Comparison of ENCODE assay signal across 22 mouse cellular contexts in genomic region chr12:70543299-70543698, GRCm38 (mm10).
DNase-seq lines count a peak whose midpoint lies in the region; ATAC-seq and TF ChIP-seq lines count a peak whose summit lies in the region.
"Had no signal": no experiment of that assay in that cellular context is flagged by ENCODE, and none has a peak within 500 bp of the region (broad histone marks: within the 10 kb centered on the region; RNA-seq: fewer than 3 reads in every experiment).

No protein-coding gene starts in this region.

- no peak overlapping the region for H3K4me3 ChIP-seq in heart, embryonic 12.5 days
- no peak overlapping the region for H3K4me3 ChIP-seq in lung, embryonic 14.5 days (ENCODE audit: low read depth, low read length)
- no peak overlapping the region for H3K4me3 ChIP-seq in embryonic facial prominence, embryonic 15.5 days (replicated peaks)
- H3K4me3 ChIP-seq in stomach, embryonic 16.5 days (replicated peaks; ENCODE audit: low read length) = no peak overlapping the region
- H3K4me3 ChIP-seq in forebrain, embryonic 15.5 days = no peak overlapping the region
- H3K4me3 ChIP-seq: forebrain, embryonic 12.5 days; heart, embryonic 15.5 days; hindbrain, embryonic 10.5 days; limb, embryonic 15.5 days; liver, embryonic 15.5 days had no signal

- intact Hi-C loops in heart, postnatal 14 days (cut with DNase I) = no loop called here

- H3K4me2 ChIP-seq in heart, embryonic 12.5 days = peak overlapping the region; percentile 2; the same call in 1 of the 2 replicates
- H3K4me2 ChIP-seq in lung, embryonic 14.5 days = no peak overlapping the region
- no peak overlapping the region for H3K4me2 ChIP-seq in embryonic facial prominence, embryonic 15.5 days (replicated peaks)
- H3K4me2 ChIP-seq in stomach, embryonic 16.5 days (ENCODE audit: low read depth, low read length) = no peak overlapping the region
- H3K4me2 ChIP-seq in forebrain, embryonic 15.5 days (replicated peaks) = no peak overlapping the region
- H3K4me2 ChIP-seq: forebrain, embryonic 12.5 days; heart, embryonic 15.5 days; limb, embryonic 15.5 days; liver, embryonic 15.5 days had no signal

- no peaks in the 10 kb centered on the region for H3K27me3 ChIP-seq in heart, embryonic 12.5 days (replicated peaks)
- no peaks in the 10 kb centered on the region for H3K27me3 ChIP-seq in lung, embryonic 14.5 days (ENCODE audit: insufficient read depth, low read length)
- H3K27me3 ChIP-seq in embryonic facial prominence, embryonic 15.5 days = no peaks in the 10 kb centered on the region
- H3K27me3 ChIP-seq in stomach, embryonic 16.5 days (ENCODE audit: control insufficient read depth, insufficient read depth, low read length) = no peaks in the 10 kb centered on the region
- no peaks in the 10 kb centered on the region for H3K27me3 ChIP-seq in forebrain, embryonic 15.5 days
- H3K27me3 ChIP-seq: heart, embryonic 15.5 days; limb, embryonic 15.5 days; liver, embryonic 15.5 days had no signal

- no peak for TF ChIP-seq CTCF in lung, embryonic 14.5 days (IDR thresholded peaks at IDR 0.05; ENCODE audit: low read depth)

- H3K36me3 ChIP-seq in heart, embryonic 12.5 days = no peaks in the 10 kb centered on the region
- H3K36me3 ChIP-seq in lung, embryonic 14.5 days (ENCODE audit: insufficient read depth) = no peaks in the 10 kb centered on the region
- no peaks in the 10 kb centered on the region for H3K36me3 ChIP-seq in embryonic facial prominence, embryonic 15.5 days
- H3K36me3 ChIP-seq in stomach, embryonic 16.5 days (ENCODE audit: control insufficient read depth, insufficient read depth, low read length) = no peaks in the 10 kb centered on the region
- H3K36me3 ChIP-seq in forebrain, embryonic 15.5 days = no peaks in the 10 kb centered on the region
- H3K36me3 ChIP-seq: forebrain, embryonic 12.5 days; heart, embryonic 15.5 days; hindbrain, embryonic 10.5 days; limb, embryonic 15.5 days; liver, embryonic 15.5 days had no signal

- H3K9me3 ChIP-seq in heart, embryonic 12.5 days (replicated peaks) = no peaks in the 10 kb centered on the region
- H3K9me3 ChIP-seq in lung, embryonic 14.5 days (ENCODE audit: low read depth, low read length) = no peaks in the 10 kb centered on the region
- no peaks in the 10 kb centered on the region for H3K9me3 ChIP-seq in embryonic facial prominence, embryonic 15.5 days (replicated peaks)
- H3K9me3 ChIP-seq in stomach, embryonic 16.5 days (replicated peaks; ENCODE audit: control insufficient read depth, low read length) = no peaks in the 10 kb centered on the region
- H3K9me3 ChIP-seq in forebrain, embryonic 15.5 days = no peaks in the 10 kb centered on the region
- H3K9me3 ChIP-seq: forebrain, embryonic 12.5 days; heart, embryonic 15.5 days; hindbrain, embryonic 10.5 days; limb, embryonic 15.5 days; liver, embryonic 15.5 days had no signal

- peaks cover 17% of the 10 kb centered on the region for H3K4me1 ChIP-seq in heart, embryonic 12.5 days (replicated peaks)
- H3K4me1 ChIP-seq in lung, embryonic 14.5 days (ENCODE audit: insufficient read depth) = peaks cover 13% of the 10 kb centered on the region
- H3K4me1 ChIP-seq in embryonic facial prominence, embryonic 15.5 days = peaks cover 35% of the 10 kb centered on the region
- peaks cover 14% of the 10 kb centered on the region for H3K4me1 ChIP-seq in stomach, embryonic 16.5 days (ENCODE audit: control insufficient read depth, insufficient read depth, low read length)
- H3K4me1 ChIP-seq in forebrain, embryonic 15.5 days = peaks cover 20% of the 10 kb centered on the region
- H3K4me1 ChIP-seq: liver, embryonic 15.5 days had no signal

- H3K9ac ChIP-seq in heart, embryonic 12.5 days = no peak overlapping the region
- no peak overlapping the region for H3K9ac ChIP-seq in lung, embryonic 14.5 days
- H3K9ac ChIP-seq in embryonic facial prominence, embryonic 15.5 days = no peak overlapping the region
- H3K9ac ChIP-seq in stomach, embryonic 16.5 days (ENCODE audit: low read length) = no peak overlapping the region
- no peak overlapping the region for H3K9ac ChIP-seq in forebrain, embryonic 15.5 days (replicated peaks)
- H3K9ac ChIP-seq: forebrain, embryonic 12.5 days; heart, embryonic 15.5 days; limb, embryonic 15.5 days; liver, embryonic 15.5 days had no signal

- no peak overlapping the region for H3K27ac ChIP-seq in heart, embryonic 12.5 days (ENCODE audit: poor library complexity, severe bottlenecking)
- H3K27ac ChIP-seq in lung, embryonic 14.5 days (ENCODE audit: low read depth) = no peak overlapping the region
- peak overlapping the region; percentile 69; the same call in 1 of the 2 replicates for H3K27ac ChIP-seq in embryonic facial prominence, embryonic 15.5 days (replicated peaks)
- H3K27ac ChIP-seq in stomach, embryonic 16.5 days (ENCODE audit: low read length) = peak overlapping the region; percentile 77
- no peak overlapping the region for H3K27ac ChIP-seq in forebrain, embryonic 15.5 days (replicated peaks)
- H3K27ac ChIP-seq: forebrain, embryonic 12.5 days; heart, embryonic 15.5 days; hindbrain, embryonic 10.5 days; liver, embryonic 15.5 days; macrophage had no signal

- DNase-seq in heart, postnatal 14 days = no peak
- DNase-seq in lung, embryonic 14.5 days = peak; percentile 62
- DNase-seq in lung, adult 18-20 months = no peak
- DNase-seq: adrenal gland, postnatal 36 days; cerebellum, adult 11 months; cerebellum, adult 9-11 months; kidney, adult 18-20 months; kidney, postnatal 4 days; layer of hippocampus, adult 9-11 months; thymus, adult 2 months had no signal

- ATAC-seq in heart, embryonic 12.5 days (ENCODE audit: insufficient number of reproducible peaks, low FRiP score) = no peak
- ATAC-seq in lung, embryonic 14.5 days (ENCODE audit: insufficient read depth) = peak; percentile 48; the same call in 1 of the 2 replicates
- ATAC-seq in embryonic facial prominence, embryonic 15.5 days (ENCODE audit: insufficient number of reproducible peaks, low FRiP score, low TSS enrichment, low read depth) = no peak
- ATAC-seq in stomach, embryonic 16.5 days (ENCODE audit: insufficient read depth, low FRiP score) = peak; percentile 85
- ATAC-seq in forebrain, embryonic 15.5 days (replicated peaks) = no peak
- ATAC-seq: CD4-positive, CD25-positive, alpha-beta regulatory T cell, adult 4 months; hindbrain, embryonic 16.5 days had no signal

- 29% methylated on average over 5 of the region's 5 CpGs for WGBS in heart, embryonic 12.5 days
- WGBS in lung, embryonic 14.5 days = 32% methylated on average over 5 of the region's 5 CpGs
- WGBS in embryonic facial prominence, embryonic 15.5 days = 40% methylated on average over 5 of the region's 5 CpGs
- WGBS in stomach, embryonic 16.5 days = 38% methylated on average over 5 of the region's 5 CpGs
- WGBS in forebrain, embryonic 15.5 days = 25% methylated on average over 5 of the region's 5 CpGs

Comparison
In these comparisons a context has a peak if more than half of its experiments do, and no peak if none do; other contexts are left out.
1. ATAC-seq: peak in lung, embryonic 14.5 days (single experiment) and stomach, embryonic 16.5 days (single experiment); none in heart, embryonic 12.5 days (single experiment), embryonic facial prominence, embryonic 15.5 days (single experiment) and forebrain, embryonic 15.5 days (single experiment).
2. H3K27ac ChIP-seq: peak in embryonic facial prominence, embryonic 15.5 days (single experiment) and stomach, embryonic 16.5 days (single experiment); none in heart, embryonic 12.5 days (single experiment), lung, embryonic 14.5 days (single experiment) and forebrain, embryonic 15.5 days (single experiment).